Mouse (Mus musculus) stomach, postnatal 0 days (tissue): ENCODE results near the gene Ctu2. TPM values are rescaled to one million over a fixed set of nuclear protein-coding genes. Genes with fewer than 3 reads are reported as not detected.
A peak's percentile ranks its signal among the peaks of the same experiment; 100 is the strongest.

Experiments used
- ATAC-seq: fragments of 200-750 bp; cut with Nextera tagmentation; 2 replicates; pipeline ENCODE4 v1.8.0; 2017; ENCODE audit not compliant: low FRiP score, low TSS enrichment
- DNase-seq: peaks from one replicate; pipeline ENCODE4 v3.0.0-alpha.2; 2016; ENCODE audit warnings: low spot score
- H3K27ac ChIP-seq: fragments of 300-500 bp; sonication (generic); replicated peaks from 2 replicates; pipeline ENCODE4 v1.5.1; 2014; ENCODE audit warnings: mild to moderate bottlenecking, control low read depth
- H3K27me3 ChIP-seq: fragments of 300-500 bp; sonication (generic); 2 replicates; pipeline ENCODE4 v1.6.1; 2014; ENCODE audit warnings: low read length; ENCODE audit not compliant: control insufficient read depth, insufficient read depth
- H3K36me3 ChIP-seq: fragments of 300-500 bp; sonication (generic); 2 replicates; pipeline ENCODE4 v1.6.1; 2014; ENCODE audit warnings: low read length, mixed read lengths; ENCODE audit not compliant: control insufficient read depth, insufficient read depth
- H3K4me1 ChIP-seq: fragments of 300-500 bp; sonication (generic); replicated peaks from 2 replicates; pipeline ENCODE4 v1.6.1; 2014; ENCODE audit warnings: antibody characterized with exemption; ENCODE audit not compliant: control insufficient read depth, insufficient read depth
- H3K4me2 ChIP-seq: fragments of 300-500 bp; sonication (generic); replicated peaks from 2 replicates; pipeline ENCODE4 v1.6.1; 2014; ENCODE audit warnings: low read depth, mild to moderate bottlenecking, control low read depth, moderate library complexity
- H3K4me3 ChIP-seq: fragments of 300-500 bp; sonication (generic); 2 replicates; pipeline ENCODE4 v1.5.1; 2014; ENCODE audit warnings: low read depth, low read length, control low read depth
- H3K9ac ChIP-seq: fragments of 300-500 bp; sonication (generic); 2 replicates; pipeline ENCODE4 v1.6.1; 2014; ENCODE audit warnings: mild to moderate bottlenecking, low read length, control low read depth, mixed read lengths
- H3K9me3 ChIP-seq: fragments of 300-500 bp; sonication (generic); 2 replicates; pipeline ENCODE4 v1.6.1; 2016; ENCODE audit warnings: low read length; ENCODE audit not compliant: control insufficient read depth
- CTCF ChIP-seq: IDR thresholded peaks from 2 replicates; pipeline ENCODE4 v1.5.1; 2016; ENCODE audit warnings: antibody characterized with exemption, low read depth, mild to moderate bottlenecking, moderate library complexity
- EP300 ChIP-seq: optimal IDR thresholded peaks from 2 replicates; pipeline ENCODE3; 2016; ENCODE audit warnings: antibody characterized with exemption
- WGBS: fragments of 180-500 bp; shearing (Covaris S2); extraction: QIAGEN DNeasy Blood & Tissue Kit; methylation state at CpG from one replicate; pipeline ENCODE4 v1.1.7; 2014; 5-methylcytosine and 5-hydroxymethylcytosine counted together
- polyA plus RNA-seq: library from polyadenylated mRNA; unstranded; fragments of >200 nt; fragmentation: Nextera tagmentation; extraction: Ambion mirVana; gene quantifications from 2 replicates; pipeline ENCODE4 v1.2.1, GENCODE M21; 2015

The Ctu2 gene
- polyA plus RNA-seq, 1 experiment from 2014 or later, result 34.5 TPM

DNA sequence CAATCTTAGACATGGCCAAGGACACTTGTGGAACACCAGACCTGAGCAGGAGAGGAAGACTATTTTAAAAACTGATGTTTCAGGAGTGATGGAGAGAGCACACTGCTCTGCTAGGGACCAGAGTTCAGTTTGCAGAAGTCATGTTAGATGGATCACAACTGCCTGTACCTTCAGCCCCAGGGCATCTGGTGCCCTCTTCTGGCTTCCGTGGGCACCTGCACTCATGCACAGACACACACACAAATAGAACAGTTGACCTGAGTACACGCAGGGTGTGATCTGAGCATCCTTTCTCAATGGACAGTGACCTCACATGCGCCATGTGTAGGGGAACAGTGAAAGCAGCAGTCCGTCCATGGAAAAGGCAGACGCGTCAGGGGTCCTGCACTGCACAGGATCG, 7.9 kb downstream of the Ctu2 start:
- no peaks in the 10 kb centered on the region for H3K9me3 ChIP-seq
- ATAC-seq (no peak), DNase-seq (no peak)
- no peak overlapping the region for H3K4me2 ChIP-seq
- H3K4me1 ChIP-seq, result no peaks in the 10 kb centered on the region
- H3K9ac ChIP-seq, result no peak overlapping the region
- peaks cover 47% of the 10 kb centered on the region for H3K36me3 ChIP-seq
- no peaks in the 10 kb centered on the region for H3K27me3 ChIP-seq
- H3K27ac ChIP-seq, result no peak overlapping the region
- H3K4me3 ChIP-seq, result no peak overlapping the region
- TF ChIP-seq CTCF (peak; percentile 51), EP300 (no peak)
- WGBS, result 97% methylated on average over 7 of the region's 7 CpGs

DNA sequence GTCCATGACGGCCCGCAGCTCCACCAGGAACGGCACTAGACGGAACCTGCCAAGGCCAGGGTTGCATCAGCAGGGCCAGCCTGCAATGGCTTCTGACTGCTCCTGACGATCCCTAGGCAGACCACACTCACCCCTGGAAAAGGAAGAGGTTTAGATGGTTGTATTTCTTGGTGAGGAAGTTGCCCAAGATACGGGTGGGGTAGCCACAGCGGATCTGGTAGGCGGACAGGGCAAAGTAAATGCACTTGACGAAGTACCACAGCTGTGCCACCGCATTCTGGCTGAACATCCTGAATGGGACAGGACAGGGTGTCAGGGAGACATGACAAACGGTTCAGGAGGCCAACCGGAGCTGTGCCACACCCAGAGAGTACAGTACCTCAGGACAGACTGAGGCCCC, 8.9 kb downstream of the Ctu2 start:
- WGBS, result 80% methylated on average over 12 of the region's 12 CpGs
- peaks cover 49% of the 10 kb centered on the region for H3K36me3 ChIP-seq
- TF ChIP-seq EP300, result no peak
- TF ChIP-seq CTCF, result no peak
- no peak overlapping the region for H3K4me3 ChIP-seq
- no peak overlapping the region for H3K4me2 ChIP-seq
- H3K9me3 ChIP-seq, result no peaks in the 10 kb centered on the region
- no peak overlapping the region for H3K27ac ChIP-seq
- no peak for ATAC-seq
- H3K9ac ChIP-seq, result no peak overlapping the region
- no peaks in the 10 kb centered on the region for H3K27me3 ChIP-seq
- H3K4me1 ChIP-seq, result no peaks in the 10 kb centered on the region
- no peak for DNase-seq

DNA sequence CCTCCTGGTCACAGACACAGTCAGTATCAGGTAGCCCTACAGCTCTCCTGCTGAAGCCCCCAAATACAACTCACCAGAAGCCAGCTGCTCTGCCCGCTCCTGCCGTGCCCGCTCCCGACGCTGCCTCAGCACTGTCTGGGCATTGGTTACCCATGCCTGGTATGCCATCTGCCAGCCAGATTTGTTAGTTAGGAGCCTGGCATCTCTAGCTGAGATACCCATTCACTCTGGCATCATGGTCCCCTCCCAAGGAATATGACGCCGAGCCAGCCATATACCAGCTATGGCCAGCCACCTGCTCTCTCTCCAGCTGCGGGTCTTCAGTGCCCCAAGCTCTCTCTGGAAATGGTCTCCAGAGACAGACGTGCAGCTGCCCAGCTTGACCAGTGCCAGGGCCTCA, 12.4 kb downstream of the Ctu2 start:
- 93% methylated on average over 9 of the region's 9 CpGs for WGBS
- Histone ChIP-seq H3K9ac (no peak overlapping the region), H3K4me2 (no peak overlapping the region), H3K27ac (no peak overlapping the region), H3K9me3 (no peaks in the 10 kb centered on the region), H3K4me3 (no peak overlapping the region), H3K27me3 (no peaks in the 10 kb centered on the region), H3K4me1 (no peaks in the 10 kb centered on the region), H3K36me3 (peaks cover 38% of the 10 kb centered on the region)
- DNase-seq, result no peak
- no peak for ATAC-seq
- no peak for TF ChIP-seq EP300
- no peak for TF ChIP-seq CTCF

DNA sequence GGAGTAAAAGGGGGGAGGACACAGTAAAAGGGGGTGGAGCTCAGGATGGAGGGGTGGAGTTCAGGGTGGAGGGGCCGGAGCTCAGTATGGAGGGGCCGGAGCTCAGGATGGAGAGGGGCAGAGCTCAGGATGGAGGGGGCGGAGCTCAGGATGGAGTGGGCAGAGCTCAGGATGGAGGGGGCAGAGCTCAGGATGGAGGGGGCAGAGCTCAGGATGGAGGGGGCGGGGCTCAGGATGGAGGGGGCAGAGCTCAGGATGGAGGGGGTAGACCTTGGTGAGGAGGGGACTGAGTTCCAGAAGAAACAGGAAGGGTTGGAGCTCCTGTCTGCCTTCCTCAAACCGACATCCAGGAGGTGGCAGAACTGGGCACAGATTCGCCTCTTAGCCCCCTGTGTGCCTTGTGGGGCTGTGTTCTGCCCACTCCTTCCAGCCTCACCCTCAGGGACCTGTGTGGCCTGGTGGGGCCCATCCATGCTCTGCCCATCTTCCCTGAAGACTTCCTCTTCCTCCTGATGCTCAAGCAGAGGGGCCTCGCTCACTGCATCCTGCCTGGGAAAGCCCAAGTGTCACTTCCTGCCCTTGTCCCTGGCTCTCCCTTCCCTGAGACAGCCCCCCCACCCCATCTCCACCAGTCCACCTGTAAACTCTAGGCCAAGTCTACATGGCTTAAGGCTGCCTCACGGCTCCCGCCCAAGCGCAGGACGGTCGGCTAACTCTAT, 21.2 kb downstream of the Ctu2 start:
- H3K9me3 ChIP-seq, result no peaks in the 10 kb centered on the region
- no peak overlapping the region for H3K27ac ChIP-seq
- WGBS, result 79% methylated on average over 11 of the region's 12 CpGs
- H3K36me3 ChIP-seq, result peaks cover 29% of the 10 kb centered on the region
- ATAC-seq, result no peak
- TF ChIP-seq CTCF (no peak), EP300 (no peak)
- H3K27me3 ChIP-seq, result no peaks in the 10 kb centered on the region
- no peak overlapping the region for H3K4me3 ChIP-seq
- no peak overlapping the region for H3K9ac ChIP-seq
- H3K4me2 ChIP-seq, result no peak overlapping the region
- H3K4me1 ChIP-seq, result no peaks in the 10 kb centered on the region
- no peak for DNase-seq

DNA sequence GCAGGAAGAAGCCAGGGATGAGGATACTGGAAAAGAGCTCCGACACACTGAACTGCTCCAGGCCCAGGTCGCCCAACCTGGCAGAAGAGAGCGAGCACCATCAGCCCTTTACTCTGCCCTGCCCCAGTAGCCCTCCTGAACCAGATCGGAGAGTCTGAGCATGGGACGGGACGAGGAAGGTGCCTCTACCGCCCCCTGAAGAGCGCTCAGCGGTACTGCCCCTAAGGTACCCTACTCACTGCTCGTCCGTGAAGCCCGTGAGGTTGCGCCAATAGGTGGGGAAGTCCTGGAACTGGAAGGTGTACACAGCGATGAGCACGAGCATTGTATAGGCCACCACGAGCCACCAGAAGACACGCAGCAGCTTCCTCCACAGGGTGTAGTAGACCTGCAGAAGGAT, 22.0 kb downstream of the Ctu2 start:
- Histone ChIP-seq H3K4me2 (no peak overlapping the region), H3K9me3 (no peaks in the 10 kb centered on the region), H3K9ac (no peak overlapping the region), H3K27me3 (no peaks in the 10 kb centered on the region), H3K27ac (no peak overlapping the region), H3K36me3 (peaks cover 29% of the 10 kb centered on the region), H3K4me1 (no peaks in the 10 kb centered on the region), H3K4me3 (no peak overlapping the region)
- ATAC-seq (peak; percentile 24; the same call in 1 of the 2 replicates), DNase-seq (no peak)
- TF ChIP-seq EP300, result no peak
- TF ChIP-seq CTCF, result peak; percentile 62
- 63% methylated on average over 17 of the region's 17 CpGs for WGBS

DNA sequence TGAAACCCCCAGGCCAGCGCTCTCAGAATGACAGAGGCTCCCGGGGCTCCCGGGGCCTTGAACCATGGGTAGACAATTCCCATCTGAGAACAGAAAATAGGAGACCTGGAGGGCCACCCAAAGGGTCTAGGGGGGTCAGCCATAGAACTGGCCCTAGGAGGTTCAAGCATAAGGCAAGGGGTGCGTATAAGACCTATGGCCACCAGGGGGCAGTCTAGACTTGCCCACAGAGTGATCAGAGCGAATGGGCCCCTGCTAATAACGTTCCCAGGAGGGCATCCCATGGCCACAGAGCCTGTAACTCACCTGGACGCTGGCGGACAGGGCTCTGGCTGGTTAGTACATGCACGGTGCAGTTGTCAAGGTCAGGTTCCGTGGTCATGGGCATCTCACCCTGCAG, 24.9 kb downstream of the Ctu2 start:
- Histone ChIP-seq H3K9ac (no peak overlapping the region), H3K27ac (no peak overlapping the region), H3K27me3 (no peaks in the 10 kb centered on the region), H3K36me3 (peaks cover 13% of the 10 kb centered on the region), H3K9me3 (no peaks in the 10 kb centered on the region), H3K4me2 (no peak overlapping the region), H3K4me1 (no peaks in the 10 kb centered on the region), H3K4me3 (no peak overlapping the region)
- 34% methylated on average over 10 of the region's 10 CpGs for WGBS
- peak; percentile 58 for ATAC-seq
- peak; percentile 97 for TF ChIP-seq CTCF
- no peak for TF ChIP-seq EP300
- DNase-seq, result peak; percentile 74
